Mouse (Mus musculus) kidney, adult 10 weeks (tissue): ENCODE results near the gene Gm11555. TPM values are rescaled to one million over a fixed set of nuclear protein-coding genes. Genes with fewer than 3 reads are reported as not detected.

ENCODE experiments used
- polyA plus RNA-seq: library from polyadenylated mRNA; stranded (reverse); fragments of 350-450 nt; fragmentation: Illumina TruSeq; extraction: RNeasy Lipid Tissue Mini Kit (QIAGEN cat#74804); gene quantifications from one replicate; pipeline ENCODE4 v1.2.3, GENCODE M21; 2014; ENCODE audit warnings: low read depth, low replicate concordance

The Gm11555 gene
- polyA plus RNA-seq: not detected

GRCm38 (mm10) chr11:99650136-99650535 lies at the start of gene Gm11555:
Gene Gm11555, minus strand, starts transcription at chr11:99650236.

GRCm38 (mm10) chr11:99690463-99690862 lies 40.4 kb upstream of the Gm11555 start, which contains the start of gene Gm14190:
Gene Gm14190, minus strand, starts transcription at chr11:99690740.

GRCm38 (mm10) chr11:99665860-99666259 lies 15.8 kb upstream of the Gm11555 start, which contains the start of gene Krtap4-6:
Gene Krtap4-6, minus strand, starts transcription at chr11:99665960.

GRCm38 (mm10) chr11:99658467-99659010 lies 8.5 kb upstream of the Gm11555 start, which contains the start of gene Gm11563:
Gene Gm11563, minus strand, starts transcription at chr11:99658960.

GRCm38 (mm10) chr11:99643635-99644139 lies 6.3 kb downstream of the Gm11555 start, which contains the start of gene Krtap4-7:
Gene Krtap4-7, minus strand, starts transcription at chr11:99644089.

GRCm38 (mm10) chr11:99634653-99635134 lies 15.3 kb downstream of the Gm11555 start, which contains the start of gene Krtap4-2:
Gene Krtap4-2, minus strand, starts transcription at chr11:99635084.

GRCm38 (mm10) chr11:99628138-99628537 lies 21.9 kb downstream of the Gm11555 start, which contains the start of gene Krtap4-1:
Gene Krtap4-1, minus strand, starts transcription at chr11:99628238.

GRCm38 (mm10) chr11:99620335-99620734 lies 29.7 kb downstream of the Gm11555 start, which contains the start of gene Gm11562:
Gene Gm11562, minus strand, starts transcription at chr11:99620435.

GRCm38 (mm10) chr11:99614796-99615363 lies 35.2 kb downstream of the Gm11555 start, which contains the start of gene Krtap2-4:
Gene Krtap2-4, minus strand, starts transcription at chr11:99614846.

GRCm38 (mm10) chr11:99610089-99610488 lies 39.9 kb downstream of the Gm11555 start, which contains the start of gene Gm11937:
Gene Gm11937, minus strand, starts transcription at chr11:99610189.

GRCm38 (mm10) chr11:99603208-99603607 lies 46.8 kb downstream of the Gm11555 start, which contains the start of gene Gm11938:
Gene Gm11938, minus strand, starts transcription at chr11:99603308.

Other genes with a start within 250 kb of the Gm11555 start
- gene Krt12, start 228.0 kb downstream of the Gm11555 start, polyA plus RNA-seq: not detected
- gene Krt20, start 212.1 kb downstream of the Gm11555 start, polyA plus RNA-seq: 0.53 TPM
- 2.7 TPM for gene Krt23, start 157.1 kb downstream of the Gm11555 start, polyA plus RNA-seq
- gene Krt39, start 128.9 kb downstream of the Gm11555 start, polyA plus RNA-seq: not detected
- gene Krt40, start 107.1 kb downstream of the Gm11555 start, polyA plus RNA-seq: not detected
- gene Krtap3-3, start 99.4 kb downstream of the Gm11555 start, polyA plus RNA-seq: not detected
- gene Krtap3-2, start 93.4 kb downstream of the Gm11555 start, polyA plus RNA-seq: not detected
- gene Gm11939, start 90.8 kb downstream of the Gm11555 start, polyA plus RNA-seq: not detected
- not detected for gene Krtap3-1, start 83.6 kb downstream of the Gm11555 start, polyA plus RNA-seq
- gene Krtap1-5, start 69.2 kb downstream of the Gm11555 start, polyA plus RNA-seq: not detected
- not detected for gene Krtap1-4, start 66.6 kb downstream of the Gm11555 start, polyA plus RNA-seq
- gene Krtap1-3, start 58.9 kb downstream of the Gm11555 start, polyA plus RNA-seq: not detected
- not detected for gene Krtap9-3, start 52.1 kb downstream of the Gm11555 start, polyA plus RNA-seq
- not detected for gene Gm11938, start 46.9 kb downstream of the Gm11555 start, polyA plus RNA-seq
- gene Gm11937, start 40.0 kb downstream of the Gm11555 start, polyA plus RNA-seq: not detected
- gene Krtap2-4, start 35.4 kb downstream of the Gm11555 start, polyA plus RNA-seq: not detected
- not detected for gene Gm11562, start 29.8 kb downstream of the Gm11555 start, polyA plus RNA-seq
- not detected for gene Krtap4-1, start 22.0 kb downstream of the Gm11555 start, polyA plus RNA-seq
- gene Krtap4-2, start 15.2 kb downstream of the Gm11555 start, polyA plus RNA-seq: not detected
- gene Krtap4-7, start 6.1 kb downstream of the Gm11555 start, polyA plus RNA-seq: not detected
- not detected for gene Gm11563, start 8.7 kb upstream of the Gm11555 start, polyA plus RNA-seq
- gene Krtap4-6, start 15.7 kb upstream of the Gm11555 start, polyA plus RNA-seq: not detected
- not detected for gene Gm14190, start 40.5 kb upstream of the Gm11555 start, polyA plus RNA-seq
- gene Gm14180, start 84.1 kb upstream of the Gm11555 start, polyA plus RNA-seq: not detected
- gene Gm11595, start 122.7 kb upstream of the Gm11555 start, polyA plus RNA-seq: not detected
- not detected for gene Krtap4-8, start 130.5 kb upstream of the Gm11555 start, polyA plus RNA-seq
- not detected for gene Krtap4-9, start 135.0 kb upstream of the Gm11555 start, polyA plus RNA-seq
- gene Gm11596, start 143.2 kb upstream of the Gm11555 start, polyA plus RNA-seq: not detected
- not detected for gene Gm11569, start 148.7 kb upstream of the Gm11555 start, polyA plus RNA-seq
- not detected for gene Gm11554, start 154.2 kb upstream of the Gm11555 start, polyA plus RNA-seq
- gene Krtap4-13, start 159.7 kb upstream of the Gm11555 start, polyA plus RNA-seq: not detected
- gene Gm11564, start 165.4 kb upstream of the Gm11555 start, polyA plus RNA-seq: not detected
- not detected for gene 2300003K06Rik, start 187.8 kb upstream of the Gm11555 start, polyA plus RNA-seq
- not detected for gene Krtap4-16, start 201.4 kb upstream of the Gm11555 start, polyA plus RNA-seq
- not detected for gene Gm11568, start 207.7 kb upstream of the Gm11555 start, polyA plus RNA-seq
- not detected for gene Gm11559, start 214.2 kb upstream of the Gm11555 start, polyA plus RNA-seq
- not detected for gene Krtap9-1, start 223.2 kb upstream of the Gm11555 start, polyA plus RNA-seq
- gene Gm11567, start 229.0 kb upstream of the Gm11555 start, polyA plus RNA-seq: not detected